In the genomic region with DNA sequence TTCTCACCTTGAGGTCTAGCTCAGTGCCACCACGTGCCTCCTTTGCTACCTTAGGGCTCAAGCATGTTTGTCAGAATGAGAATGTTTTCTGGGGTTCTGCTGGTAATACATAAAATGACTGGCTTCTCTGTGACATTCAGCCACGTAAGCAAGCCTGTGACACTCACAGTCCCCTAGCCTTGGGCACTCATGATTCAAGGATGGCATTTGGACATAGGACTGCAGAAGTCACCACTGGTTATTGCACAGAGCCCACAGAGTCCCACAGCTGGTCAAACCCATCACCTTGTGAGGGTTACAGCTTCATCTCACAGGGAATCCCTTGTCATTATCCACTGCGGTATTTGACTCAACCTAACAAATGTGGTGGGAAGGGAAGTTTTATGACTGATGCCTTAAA, we compare ENCODE assay signal across 17 mouse cellular contexts.
A peak's percentile ranks its signal among the peaks of the same experiment; 100 is the strongest.
DNase-seq lines count a peak whose midpoint lies in the region; TF ChIP-seq lines count a peak whose summit lies in the region.
"Had no signal": no experiment of that assay in that cellular context is flagged by ENCODE, and none has a peak within 500 bp of the region (broad histone marks: within the 10 kb centered on the region; RNA-seq: fewer than 3 reads in every experiment).

No protein-coding gene starts in this region.

- DNase-seq in adrenal gland, adult 2 months: peak; percentile 73
- DNase-seq in adrenal gland, postnatal 25 days: no peak
- peak; percentile 39 for DNase-seq in adrenal gland, adult 8-10 months
- DNase-seq in adrenal gland, postnatal 10 days: no peak
- peak; percentile 30 for DNase-seq in adrenal gland, postnatal 14 days
- no peak for DNase-seq in adrenal gland, adult 18-20 months (ENCODE audit: low spot score in 2 of 2)
- no peak for DNase-seq in thymus, postnatal 14 days
- DNase-seq: B cell, adult 2 months; cerebellum, adult 11 months; cerebellum, adult 11-12 months; cerebellum, adult 18-20 months; cerebellum, adult 2 months; cerebellum, adult 8-10 months; cerebellum, adult 9-10 months; cerebellum, adult 9-11 months; cerebellum, postnatal 10 days had no signal

- no peak overlapping the region for H3K4me3 ChIP-seq in olfactory bulb, adult 2 months (ENCODE audit: insufficient read depth, low read depth, low read length)

- peaks cover 43% of the 10 kb centered on the region for H3K4me1 ChIP-seq in olfactory bulb, adult 2 months (ENCODE audit: control insufficient read depth, insufficient read depth, low read length)

- H3K27ac ChIP-seq in olfactory bulb, adult 2 months (ENCODE audit: insufficient read depth, low read depth, low read length): peak overlapping the region; percentile 10

- TF ChIP-seq POLR2A in olfactory bulb, adult 2 months (IDR thresholded peaks at IDR 0.05; ENCODE audit: insufficient read depth, low read depth, low read length): no peak

- no peak for TF ChIP-seq CTCF in olfactory bulb, adult 2 months (IDR thresholded peaks at IDR 0.05; ENCODE audit: insufficient read depth, low read depth, low read length)

- 79% methylated on average over 3 of the region's 3 CpGs for WGBS in olfactory bulb, adult 2 months

Comparison
In these comparisons a context has a peak if more than half of its experiments do, and no peak if none do; other contexts are left out.
1. DNase-seq: peak in adrenal gland, adult 2 months (single experiment), adrenal gland, adult 8-10 months (single experiment) and adrenal gland, postnatal 14 days (single experiment); none in adrenal gland, postnatal 25 days (single experiment), adrenal gland, postnatal 10 days (single experiment), adrenal gland, adult 18-20 months (0 of 2) and thymus, postnatal 14 days (single experiment).